Mouse (Mus musculus): ENCODE results near the gene Gm9817.
A peak's percentile ranks its signal among the peaks of the same experiment; 100 is the strongest.

Gene Gm9817

DNA sequence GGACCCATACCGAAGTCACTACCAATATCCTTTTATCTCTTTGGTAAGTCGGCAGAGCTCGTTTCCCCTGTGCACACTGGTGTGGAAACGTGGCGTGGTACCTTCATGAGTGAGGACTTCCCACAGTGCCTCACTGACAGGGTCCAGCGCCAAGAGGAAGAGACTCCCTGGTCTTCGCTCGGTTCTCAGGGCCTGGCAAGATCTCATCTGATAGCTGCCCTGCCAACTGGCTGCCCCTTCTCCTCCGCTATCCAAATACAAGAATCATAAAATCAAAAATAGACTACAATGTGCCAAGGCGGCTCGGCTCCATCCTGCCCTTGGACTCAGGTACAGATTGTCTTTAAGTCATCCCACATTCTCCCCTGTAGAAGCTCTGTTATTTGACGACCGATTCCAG, 11.4 kb downstream of the Gm9817 start:
- DNase-seq (ENCODE audit: low read depth, low spot score) = no peak

DNA sequence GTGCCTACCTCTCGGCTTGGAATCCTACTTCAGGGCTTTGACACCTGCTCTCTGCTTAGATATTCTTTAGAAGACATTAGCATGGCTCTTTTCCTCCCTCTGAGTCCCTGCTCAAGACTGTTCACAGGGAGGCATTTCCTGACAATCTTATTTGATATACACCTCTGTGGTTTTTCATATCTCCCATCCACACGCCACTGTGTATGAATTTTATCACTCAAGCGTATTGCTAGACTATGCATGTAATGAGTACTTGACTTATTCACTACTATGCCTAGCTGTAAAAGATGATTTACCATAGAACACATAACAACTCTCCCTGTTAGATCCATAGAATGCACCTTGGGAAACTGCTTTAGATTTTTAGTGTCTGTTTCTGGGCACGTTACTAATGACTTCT, 14.3 kb downstream of the Gm9817 start:
- DNase-seq (ENCODE audit: low read depth, low spot score) = no peak

DNA sequence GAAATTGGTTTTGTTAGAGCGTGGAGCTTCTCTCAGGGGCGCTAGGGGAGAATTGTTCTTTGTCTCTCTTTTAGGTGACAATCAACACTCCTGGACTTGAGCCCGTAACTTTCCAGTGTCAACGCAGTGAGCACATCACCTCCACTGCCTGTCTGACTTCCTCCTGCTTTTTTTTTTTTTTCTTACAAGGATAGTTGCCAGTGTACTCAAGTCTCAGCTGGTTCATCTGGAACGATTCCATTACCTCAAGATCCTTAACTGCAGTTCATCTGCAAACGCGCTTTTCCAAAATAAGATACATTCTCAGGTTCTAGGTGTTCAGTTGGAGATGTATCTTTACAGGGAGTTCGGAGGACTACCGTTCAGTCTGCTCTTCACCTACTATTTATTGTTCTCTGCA, 16.5 kb downstream of the Gm9817 start:
- no peak for DNase-seq (ENCODE audit: low read depth, low spot score)

GRCm38 (mm10) chr13:45099582-45100229, 21.2 kb downstream of the Gm9817 start:
- no peak for DNase-seq (ENCODE audit: low read depth, low spot score)

GRCm38 (mm10) chr13:45106480-45106879, 28.0 kb downstream of the Gm9817 start:
- no peak for DNase-seq (ENCODE audit: low read depth, low spot score)

GRCm38 (mm10) chr13:45108851-45109390, 30.4 kb downstream of the Gm9817 start:
- DNase-seq (ENCODE audit: low read depth, low spot score) = peak; percentile 4

DNA sequence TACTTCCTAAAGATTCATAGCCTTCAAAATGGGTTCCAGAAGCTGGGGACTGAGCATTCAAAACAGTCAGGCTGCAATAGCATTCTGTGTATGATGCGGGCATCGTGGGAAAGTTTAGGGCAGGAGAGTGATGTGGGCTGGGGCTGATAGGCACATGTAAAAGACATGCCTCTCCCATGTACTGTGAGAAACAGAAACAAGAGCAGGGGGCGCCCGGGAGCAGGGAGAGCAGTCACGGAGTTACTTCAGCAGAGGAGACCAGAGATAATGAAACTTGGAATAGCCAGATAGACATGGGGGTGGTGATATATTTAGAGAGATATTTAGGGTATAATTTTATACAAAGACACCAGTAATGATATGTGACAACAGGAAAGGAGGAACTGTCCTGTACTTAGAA, 39.9 kb downstream of the Gm9817 start:
- DNase-seq (ENCODE audit: low read depth, low spot score) = no peak

DNA sequence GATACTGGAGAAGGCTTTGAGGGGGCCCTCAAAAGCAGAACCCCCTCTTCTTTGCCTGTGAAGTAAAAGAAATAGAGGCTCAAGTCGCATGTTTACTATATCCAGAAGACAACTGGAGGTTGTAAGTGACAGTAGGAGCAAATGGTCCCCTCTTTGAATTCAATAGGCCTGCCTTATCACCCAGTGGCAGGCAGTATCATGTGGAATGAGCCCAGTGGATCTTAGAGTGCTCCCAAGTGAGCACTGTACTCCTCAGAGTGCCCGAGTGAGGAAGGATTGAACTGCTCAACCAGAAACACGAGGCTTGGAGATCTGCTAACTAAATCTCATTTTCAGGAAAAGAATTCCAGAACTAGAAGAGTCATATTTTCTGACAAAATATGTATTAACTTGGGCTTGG, 40.3 kb downstream of the Gm9817 start:
- DNase-seq (ENCODE audit: low read depth, low spot score) = no peak

Data from 3T3-L1 (cell line).